Mouse (Mus musculus) hindbrain, embryonic 13.5 days (tissue): ENCODE results near the gene Tlr6. TPM values are rescaled to one million over a fixed set of nuclear protein-coding genes. Genes with fewer than 3 reads are reported as not detected.

Experiments used
- ATAC-seq: fragments of 200-750 bp; cut with Nextera tagmentation; 2 replicates; pipeline ENCODE4 v1.8.0; 2017; ENCODE audit warnings: moderate TSS enrichment; ENCODE audit not compliant: low FRiP score
- H3K27ac ChIP-seq: fragments of 300-500 bp; sonication (generic); 2 replicates; pipeline ENCODE4 v1.5.1; 2015; ENCODE audit warnings: inconsistent platforms, mild to moderate bottlenecking, moderate library complexity
- H3K27me3 ChIP-seq: fragments of 300-500 bp; sonication (generic); 2 replicates; pipeline ENCODE4 v1.6.1; 2015; ENCODE audit warnings: mild to moderate bottlenecking, inconsistent platforms
- H3K36me3 ChIP-seq: fragments of 300-500 bp; sonication (generic); 2 replicates; pipeline ENCODE4 v1.6.1; 2015; ENCODE audit warnings: mild to moderate bottlenecking, inconsistent platforms
- H3K4me1 ChIP-seq: fragments of 300-500 bp; sonication (generic); replicated peaks from 2 replicates; pipeline ENCODE4 v1.6.1; 2015; ENCODE audit warnings: inconsistent platforms
- H3K4me2 ChIP-seq: fragments of 300-500 bp; sonication (generic); 2 replicates; pipeline ENCODE4 v1.6.1; 2015; ENCODE audit warnings: inconsistent platforms, mild to moderate bottlenecking, moderate library complexity
- H3K4me3 ChIP-seq: fragments of 300-500 bp; sonication (generic); 2 replicates; pipeline ENCODE4 v1.5.1; 2015; ENCODE audit warnings: mild to moderate bottlenecking, inconsistent platforms
- H3K9ac ChIP-seq: fragments of 300-500 bp; sonication (generic); 2 replicates; pipeline ENCODE4 v1.6.1; 2015; ENCODE audit warnings: mild to moderate bottlenecking, inconsistent platforms
- H3K9me3 ChIP-seq: fragments of 300-500 bp; sonication (generic); 2 replicates; pipeline ENCODE4 v1.6.1; 2016; ENCODE audit warnings: inconsistent platforms
- WGBS: fragments of 180-500 bp; shearing (Covaris S2); methylation state at CpG from one replicate; pipeline ENCODE4 v1.1.7; 2015; 5-methylcytosine and 5-hydroxymethylcytosine counted together
- polyA plus RNA-seq: library from polyadenylated mRNA; unstranded; fragments of >200 nt; fragmentation: Nextera tagmentation; extraction: Ambion mirVana; gene quantifications from 2 replicates; pipeline ENCODE4 v1.2.1, GENCODE M21; 2015

Tlr6 gene
- polyA plus RNA-seq, 1 experiment from 2014 or later = 0.42 TPM

DNA sequence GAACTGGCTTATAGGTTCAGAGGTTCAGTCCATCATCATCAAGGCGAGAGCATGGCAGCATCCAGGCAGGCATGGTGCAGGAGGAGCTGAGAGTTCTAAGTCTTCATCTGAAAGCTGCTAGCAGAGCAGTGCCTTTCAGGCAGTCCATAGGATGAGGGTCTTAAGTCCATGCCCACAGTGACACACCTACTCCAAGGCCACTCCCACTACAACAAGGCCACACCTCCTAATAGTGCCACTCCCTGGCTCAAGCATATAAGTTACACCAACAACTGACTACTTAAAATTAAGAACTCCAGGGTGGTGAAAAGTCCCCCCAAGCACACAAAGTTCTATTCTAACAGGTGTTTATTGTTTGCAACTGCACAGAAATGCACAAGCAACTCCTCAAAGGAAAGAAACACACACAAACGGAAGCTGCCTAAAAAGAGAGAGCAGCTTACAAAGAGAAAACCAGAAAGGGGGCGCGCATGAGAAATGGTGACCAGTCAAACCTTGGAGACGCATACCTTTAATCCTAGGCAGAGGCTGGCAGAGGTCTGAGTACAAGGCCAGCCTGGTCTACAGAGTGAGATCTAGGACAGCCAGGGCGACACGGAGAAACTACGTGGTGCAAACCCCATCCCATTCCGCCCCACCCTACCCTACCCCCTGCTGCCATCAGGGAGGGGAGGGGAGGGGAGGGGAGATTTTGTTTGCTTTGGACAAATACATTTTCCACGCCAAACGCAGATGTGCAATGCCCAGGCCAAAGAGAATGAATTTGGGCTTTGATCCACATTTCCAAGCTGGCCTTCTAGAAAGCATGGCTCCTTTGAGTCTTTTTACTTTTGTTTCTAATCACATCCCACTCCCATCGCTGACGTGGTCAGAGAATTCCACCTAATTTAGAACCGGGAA lies 9.3 kb upstream of the Tlr6 start:
- Histone ChIP-seq H3K4me2 (peak overlapping the region; percentile 96), H3K27ac (no peak overlapping the region), H3K27me3 (peaks cover 28% of the 10 kb centered on the region), H3K4me3 (peak overlapping the region; percentile 60), H3K9ac (peak overlapping the region; percentile 72), H3K9me3 (no peaks in the 10 kb centered on the region), H3K36me3 (no peaks in the 10 kb centered on the region), H3K4me1 (peaks cover 14% of the 10 kb centered on the region)
- 4% methylated on average over 14 of the region's 14 CpGs for WGBS
- no peak for ATAC-seq

DNA sequence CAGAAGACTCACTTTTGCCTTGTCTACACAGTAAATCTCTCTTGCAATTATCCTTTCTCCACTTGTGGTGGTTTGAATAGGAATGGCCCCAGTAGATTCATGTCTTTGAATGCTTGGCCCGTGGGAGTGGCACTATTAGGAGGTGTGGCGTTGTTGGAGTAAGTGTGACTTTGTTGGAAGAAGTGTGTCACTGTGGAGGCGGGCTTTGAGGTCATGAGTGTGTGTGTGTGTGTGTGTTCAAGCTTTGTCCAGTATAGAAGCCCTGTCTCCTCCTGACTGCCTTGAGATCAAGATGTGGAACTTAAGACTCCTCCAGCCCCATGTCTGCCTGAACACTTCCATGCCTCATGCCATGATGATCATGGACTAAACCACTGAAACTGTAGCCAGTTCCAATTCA lies 3.8 kb upstream of the Tlr6 start:
- Histone ChIP-seq H3K9me3 (no peaks in the 10 kb centered on the region), H3K27me3 (peaks cover 4% of the 10 kb centered on the region; the same call in 1 of the 2 replicates), H3K36me3 (no peaks in the 10 kb centered on the region), H3K9ac (no peak overlapping the region), H3K4me1 (no peaks in the 10 kb centered on the region), H3K27ac (no peak overlapping the region), H3K4me2 (no peak overlapping the region), H3K4me3 (no peak overlapping the region)
- WGBS = 91% methylated on average over 3 of the region's 3 CpGs
- ATAC-seq = no peak

DNA sequence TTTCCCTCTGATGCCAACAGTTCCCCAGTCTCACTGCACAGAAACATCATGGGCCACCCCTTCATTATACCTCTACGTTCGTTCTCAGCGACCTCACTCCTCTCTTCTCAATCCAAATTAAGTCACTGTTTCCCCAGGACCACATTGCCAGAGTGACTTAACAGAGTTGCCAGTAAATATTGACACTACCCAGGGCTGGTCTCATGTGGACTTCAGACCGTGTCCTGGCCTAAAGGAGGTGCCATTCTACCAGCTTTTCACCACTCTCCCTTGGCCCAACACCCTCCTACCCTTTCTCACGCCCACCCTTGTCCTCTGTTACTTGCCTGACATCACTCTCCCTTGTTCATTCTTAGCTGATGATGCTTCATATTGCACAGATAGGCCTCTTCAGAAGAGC lies 3.4 kb upstream of the Tlr6 start:
- 90% methylated on average over 5 of the region's 5 CpGs for WGBS
- Histone ChIP-seq H3K27me3 (no peaks in the 10 kb centered on the region), H3K9ac (no peak overlapping the region), H3K4me2 (no peak overlapping the region), H3K9me3 (no peaks in the 10 kb centered on the region), H3K27ac (no peak overlapping the region), H3K4me1 (no peaks in the 10 kb centered on the region), H3K4me3 (no peak overlapping the region), H3K36me3 (no peaks in the 10 kb centered on the region)
- ATAC-seq = no peak

DNA sequence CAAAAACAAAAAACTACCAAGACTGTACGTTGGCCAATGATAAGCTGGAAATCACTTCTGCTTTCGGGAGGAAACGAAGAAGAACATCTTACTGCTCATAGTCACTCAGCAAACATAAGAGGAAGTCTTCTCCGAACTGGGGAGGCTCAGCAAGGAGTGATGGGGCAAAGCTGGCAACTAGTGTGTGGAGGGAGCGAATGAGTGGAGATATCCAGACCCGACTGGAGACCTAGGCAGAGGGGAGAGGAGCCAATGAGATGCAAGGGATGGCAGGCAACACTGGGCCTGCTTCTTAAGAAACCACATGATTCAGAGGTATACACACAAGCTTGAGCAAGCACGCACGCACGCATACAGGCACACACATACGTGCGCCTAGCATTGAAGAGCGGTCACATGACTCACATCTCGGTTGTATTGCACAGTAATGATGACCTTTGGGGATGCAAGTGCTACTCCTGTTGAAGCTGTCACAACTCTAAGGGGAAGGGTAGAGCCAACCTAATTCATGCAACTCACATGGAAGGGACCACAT lies 1.0 kb upstream of the Tlr6 start:
- Histone ChIP-seq H3K4me1 (no peaks in the 10 kb centered on the region), H3K9me3 (no peaks in the 10 kb centered on the region), H3K9ac (no peak overlapping the region), H3K27me3 (no peaks in the 10 kb centered on the region), H3K4me3 (no peak overlapping the region), H3K27ac (no peak overlapping the region), H3K4me2 (no peak overlapping the region), H3K36me3 (no peaks in the 10 kb centered on the region)
- WGBS = 88% methylated on average over 13 of the region's 13 CpGs
- no peak for ATAC-seq

DNA sequence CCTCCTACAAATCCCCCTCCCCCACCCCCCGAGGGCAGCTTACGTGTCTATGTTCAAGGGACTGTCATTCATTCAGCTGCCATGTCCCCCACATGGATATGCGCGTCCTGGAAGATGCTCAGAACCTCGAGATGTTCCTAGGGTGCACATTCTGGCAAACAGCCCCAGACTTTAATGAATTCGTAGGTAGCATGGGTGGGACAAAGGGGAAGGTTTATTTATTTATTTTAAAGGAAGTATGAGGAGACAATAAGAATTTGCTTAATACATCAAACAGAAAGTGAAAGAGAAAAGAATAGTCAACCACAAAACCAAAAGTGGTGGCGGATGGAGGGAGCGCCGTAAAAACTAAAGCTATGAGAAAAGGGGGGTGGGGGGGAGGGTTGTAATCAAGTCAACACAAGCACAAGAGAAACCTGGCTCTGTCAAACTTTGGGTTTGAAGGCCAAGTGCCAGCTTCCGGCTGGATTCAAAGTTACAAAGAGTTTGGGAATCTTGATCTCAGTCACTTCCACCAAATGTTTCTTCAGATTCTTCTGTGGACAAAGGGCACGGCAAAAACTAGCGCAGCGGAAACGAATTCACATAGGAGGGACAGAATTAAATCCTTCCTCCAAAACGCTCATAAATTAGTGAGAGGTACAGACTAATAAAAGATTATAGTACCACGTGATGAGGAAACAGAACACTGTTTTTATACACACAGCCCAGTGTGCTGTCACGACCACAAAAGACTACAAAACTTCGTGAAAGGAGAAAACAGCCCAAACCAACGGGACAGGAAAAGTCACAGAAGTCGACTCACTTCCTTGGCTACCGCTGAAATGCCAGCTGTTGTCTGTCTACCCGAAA lies 680 bp downstream of the Tlr6 start:
- 84% methylated on average over 22 of the region's 22 CpGs for WGBS
- H3K36me3 ChIP-seq = no peaks in the 10 kb centered on the region

DNA sequence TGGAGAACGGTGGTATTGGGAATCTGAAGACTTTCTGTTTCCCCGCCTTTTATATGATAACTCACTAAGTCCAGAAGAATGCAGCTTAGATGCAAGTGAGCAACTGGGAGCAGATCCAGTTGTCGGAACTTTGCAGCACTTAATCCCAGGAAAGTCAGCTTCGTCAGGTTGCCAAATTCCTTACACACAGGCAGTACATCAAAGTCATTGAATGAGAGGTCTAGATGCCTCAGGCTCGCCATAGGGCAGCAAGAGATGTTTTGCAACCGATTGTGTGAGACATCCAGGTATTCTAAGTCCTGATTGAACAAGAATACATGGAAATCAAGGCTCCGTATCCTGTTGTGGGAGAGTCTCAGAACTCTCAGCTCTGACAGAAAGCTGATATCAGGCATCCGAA lies 5.0 kb downstream of the Tlr6 start:
- ATAC-seq = no peak
- Histone ChIP-seq H3K9ac (no peak overlapping the region), H3K27me3 (no peaks in the 10 kb centered on the region), H3K4me1 (no peaks in the 10 kb centered on the region), H3K4me3 (no peak overlapping the region), H3K4me2 (no peak overlapping the region), H3K9me3 (no peaks in the 10 kb centered on the region), H3K36me3 (no peaks in the 10 kb centered on the region), H3K27ac (no peak overlapping the region)
- 87% methylated on average over 8 of the region's 8 CpGs for WGBS

More for the DNA sequence above, 680 bp downstream of the Tlr6 start:
- Histone ChIP-seq H3K4me2 (no peak overlapping the region), H3K4me3 (no peak overlapping the region), H3K9ac (no peak overlapping the region), H3K9me3 (no peaks in the 10 kb centered on the region), H3K27ac (no peak overlapping the region), H3K27me3 (no peaks in the 10 kb centered on the region), H3K4me1 (no peaks in the 10 kb centered on the region)
- ATAC-seq = no peak

DNA sequence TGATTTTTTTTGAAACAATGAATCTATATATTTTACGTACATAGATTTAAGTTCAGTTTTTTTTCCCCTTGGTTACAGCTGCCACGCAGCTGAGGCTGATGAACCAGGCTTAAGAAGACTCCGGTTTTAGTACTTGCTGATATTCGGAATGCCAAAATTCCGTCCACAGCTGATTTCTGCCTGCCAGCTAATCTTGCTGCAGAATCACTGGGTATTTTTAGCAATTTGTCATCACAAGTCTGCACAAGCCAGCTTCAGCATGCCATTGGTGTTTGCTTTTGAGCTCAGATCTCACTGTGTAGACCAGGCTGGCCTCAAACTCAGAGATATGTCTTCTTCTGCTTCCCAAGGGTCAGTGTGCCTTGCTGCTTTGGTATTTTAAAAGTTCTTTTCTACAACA lies 8.4 kb downstream of the Tlr6 start:
- no peaks in the 10 kb centered on the region for H3K4me1 ChIP-seq
- H3K9me3 ChIP-seq = no peaks in the 10 kb centered on the region
- no peaks in the 10 kb centered on the region for H3K27me3 ChIP-seq
- ATAC-seq = no peak
- no peak overlapping the region for H3K4me3 ChIP-seq
- H3K4me2 ChIP-seq = no peak overlapping the region
- H3K9ac ChIP-seq = no peak overlapping the region
- H3K27ac ChIP-seq = no peak overlapping the region
- 88% methylated on average over 5 of the region's 5 CpGs for WGBS
- H3K36me3 ChIP-seq = no peaks in the 10 kb centered on the region

DNA sequence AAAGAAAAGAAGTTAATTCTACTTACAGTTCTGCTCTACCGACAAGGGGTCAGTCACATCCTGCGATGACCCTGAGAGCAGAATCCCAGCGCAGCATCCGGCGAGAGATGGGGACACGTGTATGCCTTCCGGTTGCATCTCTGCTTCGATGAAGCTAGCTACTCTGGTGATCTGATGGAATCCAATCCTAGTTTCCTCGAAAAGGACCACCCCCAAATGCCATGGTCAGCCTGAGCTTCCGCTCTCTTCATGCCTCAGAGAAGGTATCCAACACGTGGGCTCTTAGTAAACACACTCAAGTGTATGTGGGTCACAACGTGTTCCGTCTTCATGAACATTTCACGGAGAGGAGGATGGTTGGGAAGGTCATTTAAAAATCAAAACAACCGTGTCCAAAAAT lies 27.1 kb downstream of the Tlr6 start:
- H3K4me1 ChIP-seq = no peaks in the 10 kb centered on the region
- H3K27ac ChIP-seq = no peak overlapping the region
- no peak for ATAC-seq
- no peak overlapping the region for H3K4me3 ChIP-seq
- H3K36me3 ChIP-seq = no peaks in the 10 kb centered on the region
- WGBS = 90% methylated on average over 15 of the region's 15 CpGs
- H3K9me3 ChIP-seq = no peaks in the 10 kb centered on the region
- no peaks in the 10 kb centered on the region for H3K27me3 ChIP-seq
- H3K9ac ChIP-seq = no peak overlapping the region
- no peak overlapping the region for H3K4me2 ChIP-seq

DNA sequence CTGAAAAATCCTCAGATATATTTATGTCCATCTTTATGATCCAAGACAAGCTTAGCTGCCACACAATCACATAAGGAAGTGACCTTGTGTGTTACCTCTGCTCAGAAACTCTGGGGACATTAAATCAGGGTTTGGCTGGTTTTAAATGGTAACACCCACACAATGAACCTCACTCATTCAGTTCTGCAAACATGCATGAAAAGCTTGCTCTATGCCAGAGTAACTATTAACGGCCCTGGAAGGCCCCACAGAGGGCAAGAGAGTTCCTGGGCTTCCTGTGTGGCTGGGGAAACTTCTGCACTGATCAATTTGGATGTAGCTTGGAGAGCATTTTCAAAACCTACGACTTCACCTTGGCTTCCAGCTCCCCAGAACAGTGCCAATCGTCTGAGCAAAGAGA lies 27.7 kb downstream of the Tlr6 start:
- ATAC-seq = no peak
- H3K4me1 ChIP-seq = no peaks in the 10 kb centered on the region
- WGBS = 64% methylated on average over 3 of the region's 3 CpGs

DNA sequence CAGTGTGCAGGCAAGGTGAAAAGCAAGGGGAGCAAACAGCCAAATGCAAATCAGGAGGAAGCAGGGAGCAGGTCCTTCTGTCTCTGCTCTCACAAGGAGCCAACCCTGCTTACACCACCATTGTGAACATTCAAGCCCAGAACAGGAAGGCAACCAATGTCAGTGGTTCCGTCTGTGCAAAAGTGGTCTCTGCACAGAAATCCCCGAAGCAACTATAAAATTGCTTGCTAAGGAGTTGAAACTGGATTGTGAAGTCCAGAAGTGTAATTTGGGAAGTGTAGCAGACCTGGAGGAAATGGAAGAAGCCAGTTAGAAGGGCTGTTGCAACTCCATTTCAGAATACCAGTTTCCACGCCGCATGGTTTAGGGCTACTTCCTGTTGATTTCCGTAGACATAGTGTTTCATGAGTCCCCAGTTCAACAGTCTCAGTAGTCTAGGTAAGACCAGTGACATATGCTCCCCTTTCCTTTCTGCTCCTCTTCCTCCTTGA lies 37.0 kb downstream of the Tlr6 start:
- Histone ChIP-seq H3K4me3 (no peak overlapping the region), H3K27me3 (no peaks in the 10 kb centered on the region), H3K9me3 (no peaks in the 10 kb centered on the region), H3K27ac (no peak overlapping the region), H3K4me2 (no peak overlapping the region), H3K36me3 (no peaks in the 10 kb centered on the region), H3K9ac (no peak overlapping the region), H3K4me1 (no peaks in the 10 kb centered on the region)
- 93% methylated on average over 5 of the region's 5 CpGs for WGBS
- no peak for ATAC-seq

More for the DNA sequence above, 27.7 kb downstream of the Tlr6 start:
- H3K4me2 ChIP-seq = no peak overlapping the region
- H3K27ac ChIP-seq = no peak overlapping the region
- no peak overlapping the region for H3K4me3 ChIP-seq
- H3K27me3 ChIP-seq = no peaks in the 10 kb centered on the region
- H3K9me3 ChIP-seq = no peaks in the 10 kb centered on the region
- no peaks in the 10 kb centered on the region for H3K36me3 ChIP-seq
- no peak overlapping the region for H3K9ac ChIP-seq

DNA sequence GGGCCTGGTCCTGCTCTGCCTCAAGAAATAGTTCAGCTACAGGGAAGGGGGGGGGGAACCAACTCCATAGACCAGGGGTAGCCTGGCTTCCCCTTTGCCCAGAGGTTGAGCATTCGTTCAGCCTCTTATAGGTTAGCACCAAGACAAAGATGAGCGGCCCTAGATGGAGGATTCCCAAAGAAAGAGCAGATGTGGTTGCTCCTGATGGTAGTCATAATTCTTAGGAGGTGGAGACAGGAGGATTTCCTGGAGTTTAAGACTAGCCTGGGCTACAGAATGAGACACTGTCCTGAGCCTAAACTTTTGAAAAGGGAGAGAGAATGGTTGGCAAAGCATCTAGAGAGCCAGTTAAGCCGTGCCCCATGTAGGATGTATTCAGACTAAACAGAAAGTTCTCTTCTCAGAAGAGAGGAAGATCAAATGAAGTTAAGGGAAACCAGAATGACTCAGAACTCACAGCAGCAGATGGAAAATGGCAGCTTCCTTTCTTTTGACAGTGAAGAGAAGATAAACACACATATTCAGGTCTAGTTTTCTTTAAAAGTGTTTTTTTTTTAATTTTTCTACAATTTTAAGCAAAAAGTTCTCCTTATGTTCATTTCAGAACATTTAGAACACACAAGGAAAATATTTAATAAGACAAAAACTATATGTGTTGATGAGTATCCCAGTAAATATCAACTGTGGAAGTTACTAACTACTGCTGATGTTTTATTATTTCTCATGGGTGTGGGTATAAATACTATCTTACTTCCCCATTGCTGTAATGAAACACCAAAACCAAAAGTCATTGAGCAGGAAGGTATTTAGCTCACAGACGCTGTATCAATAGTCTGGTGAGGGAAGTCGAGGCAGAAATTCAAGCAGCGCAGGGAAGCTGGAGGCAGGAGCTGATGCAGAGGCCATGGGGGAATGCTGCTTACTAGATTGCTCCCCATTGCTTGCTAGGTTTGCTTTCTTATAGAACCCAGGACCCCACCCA lies 41.0 kb downstream of the Tlr6 start:
- WGBS = 94% methylated on average over 6 of the region's 6 CpGs

More for the DNA sequence above, 41.0 kb downstream of the Tlr6 start:
- Histone ChIP-seq H3K9me3 (peaks cover 8% of the 10 kb centered on the region), H3K36me3 (no peaks in the 10 kb centered on the region), H3K27me3 (no peaks in the 10 kb centered on the region), H3K9ac (no peak overlapping the region), H3K4me3 (no peak overlapping the region), H3K4me2 (no peak overlapping the region), H3K4me1 (no peaks in the 10 kb centered on the region), H3K27ac (no peak overlapping the region)
- no peak for ATAC-seq
